Mouse (Mus musculus) kidney, postnatal 14 days (tissue): ENCODE measurements at regions not wholly inside any gene's neighbourhood (a gene's known extent, or its start where the extent isn't known, plus 50 kb on each side); places are given as distances from the start of the nearest gene placed in this dataset.

Experiments used
- DNase-seq: peaks from one replicate; pipeline ENCODE4 v3.0.0; 2022; ENCODE audit warnings: mixed read lengths

DNA sequence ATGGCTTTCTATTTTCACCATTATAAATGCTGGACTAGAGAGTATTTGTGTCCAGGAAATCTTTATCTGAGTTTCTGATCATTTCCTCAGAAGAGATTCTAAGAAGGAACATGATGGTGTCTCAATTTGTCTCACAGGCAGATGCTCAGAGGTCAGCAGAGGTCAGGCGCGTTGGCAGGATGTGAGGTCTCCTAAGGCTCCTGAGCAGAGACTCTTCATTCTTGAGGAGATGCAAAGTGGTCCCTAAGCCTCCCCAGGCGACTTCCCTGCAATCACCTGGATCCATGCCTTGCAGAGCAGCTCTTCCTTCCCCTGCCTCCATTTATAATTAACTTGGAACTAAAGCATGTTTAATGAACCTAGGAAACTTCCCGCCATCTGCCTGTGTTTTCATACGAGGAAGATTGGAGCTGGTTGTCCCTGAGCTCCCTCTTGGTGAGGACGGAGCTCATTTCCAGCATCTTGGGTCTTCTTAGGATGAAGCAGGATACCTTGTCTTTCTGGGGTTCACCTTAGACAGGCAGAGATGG is 71.8 kb downstream of the Arf2 start:
- no peak for DNase-seq

DNA sequence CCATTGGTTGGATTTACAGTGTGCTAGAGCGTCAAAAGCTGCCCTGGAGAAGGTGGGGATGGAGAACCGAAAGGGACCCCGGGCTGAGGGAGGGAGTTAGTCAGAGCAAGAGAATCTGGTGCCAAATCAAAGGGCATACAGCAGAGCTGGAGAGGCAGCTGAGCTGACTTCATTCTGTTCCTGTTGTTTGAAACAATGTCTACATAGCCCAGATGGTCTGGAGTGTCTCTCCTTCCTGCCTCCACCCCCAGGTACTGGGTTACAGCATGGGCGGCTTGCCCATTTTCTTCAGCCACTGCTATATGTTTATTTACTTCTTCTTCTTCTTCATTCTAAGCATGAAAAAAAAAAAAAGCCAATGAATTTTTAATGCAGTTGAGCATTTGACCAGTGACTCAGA is 78.7 kb downstream of the Arf2 start:
- no peak for DNase-seq

DNA sequence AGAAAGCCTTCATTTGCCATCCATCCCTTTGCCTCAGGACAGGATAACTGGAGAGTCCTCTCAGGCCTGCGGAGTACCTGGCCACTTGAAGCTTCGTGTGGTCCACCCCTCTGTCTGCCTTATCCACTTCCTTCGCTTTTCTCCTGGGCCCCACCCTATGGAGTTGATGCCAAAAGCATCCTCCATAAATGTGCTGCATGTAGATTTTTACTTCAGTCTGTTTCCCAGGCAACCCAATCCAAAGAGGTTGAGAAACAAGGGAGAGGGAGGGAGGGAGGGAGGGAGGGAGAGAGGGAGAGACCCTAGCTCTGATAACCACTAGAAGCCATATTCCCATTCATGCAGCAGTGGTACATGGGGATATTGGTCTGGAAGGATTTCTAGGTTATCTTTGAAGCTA is 80.7 kb upstream of the Crhr1 start:
- no peak for DNase-seq

DNA sequence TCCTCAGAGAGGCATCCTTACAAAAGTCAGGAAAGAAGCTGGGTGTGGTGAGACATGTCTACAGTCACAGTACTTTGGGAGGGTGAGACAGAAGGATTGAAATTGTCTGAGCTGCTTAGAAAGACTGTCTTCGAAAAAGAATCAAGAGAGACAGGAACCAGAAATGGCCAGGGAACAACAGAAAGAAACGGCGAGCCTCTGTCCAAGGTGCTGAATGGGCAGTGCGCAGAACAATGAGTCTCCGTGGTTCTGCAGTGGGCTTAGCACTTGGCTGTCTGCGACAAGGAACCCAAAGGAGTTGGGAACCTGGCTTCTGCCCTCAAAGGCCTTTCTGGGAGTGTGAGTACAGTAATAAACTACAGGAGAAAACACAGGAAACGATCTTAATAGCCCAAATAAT is 79.4 kb upstream of the Crhr1 start:
- peak; percentile 4 for DNase-seq

DNA sequence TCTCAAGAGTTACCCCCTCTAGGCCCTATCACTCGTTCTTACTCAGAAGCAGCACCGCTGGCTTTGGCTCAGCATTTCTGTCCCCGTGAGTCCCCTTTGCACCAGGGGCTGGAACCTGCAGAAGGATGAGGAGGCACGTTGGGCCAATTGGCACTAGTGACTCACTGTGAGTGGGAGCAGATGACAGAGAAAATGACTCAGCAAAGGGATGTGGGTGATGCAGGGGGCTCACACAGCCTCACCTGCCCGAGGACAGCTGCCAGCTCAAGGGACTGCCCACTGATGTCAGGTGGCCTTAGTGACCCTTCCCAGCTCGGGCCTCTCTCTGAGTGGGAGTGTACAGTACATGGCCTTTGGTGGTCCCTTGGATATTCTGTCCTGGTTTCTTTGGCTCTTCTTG is 76.7 kb upstream of the Crhr1 start:
- no peak for DNase-seq

DNA sequence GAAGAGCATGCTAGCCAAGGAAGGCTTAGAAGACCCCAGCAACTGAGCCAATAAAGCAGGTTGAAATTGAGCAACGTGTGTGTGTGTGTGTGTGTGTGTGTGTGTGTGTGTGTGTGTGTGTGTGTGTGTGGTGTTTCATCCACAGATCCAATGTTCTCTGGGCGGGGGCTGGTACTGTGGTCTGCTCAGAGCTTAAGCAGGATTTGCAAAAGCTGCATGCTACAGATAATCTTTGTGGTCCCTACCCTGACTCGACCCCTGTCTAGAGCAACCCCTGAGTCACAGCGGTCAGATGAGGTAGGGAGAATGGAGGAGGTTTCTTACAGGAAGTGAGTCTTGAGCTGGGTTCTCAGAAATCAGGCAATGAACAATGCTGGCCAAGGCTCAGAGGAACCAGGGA is 75.6 kb upstream of the Crhr1 start:
- DNase-seq, result no peak

DNA sequence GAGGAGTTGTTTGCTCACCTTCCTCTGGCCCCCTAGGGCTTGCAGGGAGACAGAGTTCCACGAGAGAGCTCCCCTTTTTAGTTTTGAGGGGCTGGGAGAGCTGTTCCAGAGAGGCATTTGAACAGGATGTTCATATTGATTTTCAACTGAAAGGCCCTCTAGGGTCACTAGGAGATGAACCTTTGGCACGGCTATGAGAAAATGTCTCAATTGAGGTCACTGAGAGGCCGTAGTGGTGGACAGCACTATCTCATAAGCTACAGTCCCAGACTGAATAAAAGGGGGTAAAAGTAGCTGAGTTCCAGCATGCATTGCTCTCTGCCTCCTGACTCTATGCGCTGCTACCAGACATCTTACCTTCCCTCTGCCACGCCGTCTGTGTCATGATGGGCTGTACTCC is 74.1 kb upstream of the Crhr1 start:
- no peak for DNase-seq

DNA sequence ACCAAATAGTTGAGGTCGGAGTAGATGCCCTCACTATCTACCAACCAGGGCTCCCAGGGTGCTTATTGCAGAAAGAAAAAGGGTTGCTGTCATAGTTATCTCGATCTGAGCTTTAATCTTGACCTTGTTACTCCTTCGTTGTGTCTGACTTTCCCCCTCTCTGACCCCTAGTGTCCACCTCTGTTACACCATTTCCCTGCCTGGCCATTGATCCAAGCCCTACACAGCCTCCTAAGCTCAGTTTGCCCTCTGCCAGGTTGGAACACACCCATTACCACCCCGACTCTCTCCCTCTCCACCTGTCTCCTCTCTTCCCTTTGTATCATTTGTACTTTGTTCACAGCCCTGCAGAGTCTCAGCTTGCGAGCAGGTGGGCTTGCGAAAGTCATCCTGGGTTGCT is 73.6 kb upstream of the Crhr1 start:
- DNase-seq, result no peak

DNA sequence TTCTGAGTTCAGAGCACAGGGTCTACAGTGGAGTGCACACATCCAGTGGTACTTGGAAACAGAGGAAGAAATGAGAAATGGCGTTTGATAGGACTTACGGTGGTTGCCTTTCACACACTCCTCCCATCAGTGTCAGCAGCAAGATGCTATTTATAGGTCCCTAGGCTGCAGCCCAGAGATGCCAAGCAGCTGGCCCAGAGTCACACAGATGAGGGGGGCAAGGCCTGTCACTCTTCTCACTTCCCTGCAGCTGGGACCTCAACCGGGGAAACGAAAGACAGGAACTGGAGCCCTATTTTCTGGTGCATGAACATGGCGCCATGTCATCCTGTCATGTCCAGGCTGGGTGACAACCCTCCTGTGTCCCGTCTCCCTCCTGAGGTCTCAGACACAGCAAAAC is 71.3 kb upstream of the Crhr1 start:
- DNase-seq, result no peak

DNA sequence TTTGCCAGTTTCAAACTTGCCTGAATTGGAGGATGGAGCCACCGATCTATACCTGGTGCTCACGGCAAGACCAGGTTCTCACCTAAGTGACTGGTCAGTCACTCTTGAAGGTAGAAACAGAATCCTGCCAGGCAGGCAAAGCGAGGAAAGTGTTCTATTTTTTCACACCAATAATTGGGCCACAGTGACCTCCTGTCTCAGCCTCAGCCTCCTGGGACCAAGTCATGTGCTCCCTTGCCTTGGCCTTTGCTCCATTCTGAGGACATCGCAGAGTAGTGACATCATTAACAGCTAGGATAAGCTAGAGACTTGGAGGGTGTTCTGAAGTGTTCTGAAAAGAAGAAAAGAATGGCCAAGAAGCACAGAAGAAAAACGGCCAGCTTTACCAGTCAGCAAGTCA is 67.5 kb upstream of the Crhr1 start:
- DNase-seq, result peak; percentile 3

DNA sequence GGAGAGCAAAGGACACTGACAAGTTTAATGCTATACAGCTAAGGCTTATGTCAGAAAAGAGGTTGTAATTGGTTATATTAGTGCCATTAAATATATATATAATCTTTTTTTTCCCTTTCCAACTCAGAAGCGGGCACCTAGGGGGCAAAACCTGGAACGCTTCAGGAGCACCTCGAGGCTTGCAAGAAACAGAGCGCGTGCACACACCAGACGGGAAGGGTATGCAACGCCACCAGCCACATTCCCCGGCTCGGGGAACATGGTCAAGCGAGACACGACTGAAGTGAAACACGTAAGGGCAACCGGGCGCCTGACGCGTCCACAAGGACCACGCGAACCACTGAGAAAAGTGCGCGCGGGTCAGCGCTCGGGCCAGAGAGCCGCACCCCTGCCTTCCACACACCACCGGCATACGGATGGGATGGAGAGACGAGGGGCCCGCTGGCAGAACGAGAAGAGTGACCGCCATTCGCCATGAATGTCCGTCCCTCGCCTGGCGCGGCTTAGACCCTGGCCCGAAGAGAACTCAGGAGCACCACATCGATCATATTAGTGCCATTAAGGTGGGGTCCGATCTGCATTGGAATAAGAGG is 60.0 kb upstream of the Crhr1 start:
- no peak for DNase-seq

DNA sequence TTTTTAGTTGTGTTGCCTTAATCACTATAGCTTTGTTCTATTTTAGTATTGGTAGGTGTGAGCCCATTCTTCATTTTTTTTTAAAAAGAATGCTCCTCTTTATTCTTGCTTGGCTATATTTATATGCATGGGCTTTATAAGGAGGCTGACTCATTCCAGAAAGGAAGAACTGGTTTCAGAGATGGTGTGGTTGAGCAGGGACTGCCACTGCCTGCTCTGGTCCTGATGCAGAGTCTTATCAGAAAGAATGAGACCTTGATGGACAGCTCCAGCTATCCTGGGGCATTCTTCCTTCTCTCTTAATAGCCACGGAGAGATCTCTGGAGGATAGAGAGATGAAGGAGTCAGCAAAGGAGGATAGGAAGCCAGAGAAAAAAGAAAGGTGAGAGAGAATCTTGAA is 57.9 kb upstream of the Crhr1 start:
- no peak for DNase-seq

DNA sequence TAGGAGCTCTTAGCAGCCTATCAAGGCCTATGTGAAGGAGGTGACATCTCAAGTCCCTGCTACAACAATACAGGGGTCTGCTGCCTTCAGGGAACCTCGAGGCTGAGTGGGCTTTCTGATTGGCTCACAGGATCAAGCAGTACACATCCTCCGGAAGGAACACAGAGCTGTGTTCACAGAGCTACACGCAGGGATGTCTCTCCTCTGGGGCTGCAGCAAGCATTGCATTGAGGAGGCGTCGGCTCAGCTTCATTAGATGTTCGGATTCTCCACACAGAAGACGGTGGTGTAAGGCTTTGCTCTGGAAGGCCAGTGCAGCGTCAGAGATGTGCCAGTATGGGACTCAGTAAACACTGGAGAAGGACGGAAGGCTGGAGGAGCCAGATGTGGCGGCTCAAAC is 57.3 kb upstream of the Crhr1 start:
- DNase-seq, result no peak

DNA sequence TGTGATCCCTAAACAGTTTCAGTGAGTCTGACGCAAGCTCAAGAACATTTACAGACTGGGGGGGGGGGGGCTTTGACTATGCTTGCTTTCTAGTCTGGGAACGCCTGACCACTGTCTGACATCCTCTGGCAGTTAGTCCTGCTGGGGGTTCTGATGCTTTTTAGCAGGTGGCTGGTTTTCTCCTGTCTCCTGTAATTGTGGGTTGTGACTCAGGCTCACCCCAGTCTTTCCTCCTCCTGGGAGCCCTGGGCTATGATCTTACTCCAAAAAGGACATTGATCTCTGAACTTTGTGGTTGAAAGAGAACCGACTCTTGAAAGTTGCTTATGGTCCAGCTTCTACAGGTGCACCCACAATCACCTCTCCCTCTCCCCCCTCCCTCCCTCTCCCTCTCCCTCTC is 50.6 kb upstream of the Crhr1 start:
- DNase-seq, result no peak
